Mouse (Mus musculus): ENCODE data around the gene Ndnf. TPM values are rescaled to one million over a fixed set of nuclear protein-coding genes. Genes with fewer than 3 reads are reported as not detected.

The Ndnf gene
- polyA plus RNA-seq, 1 experiment = not detected

GRCm38 (mm10) chr6:65662050-65662449 is 9.3 kb upstream of the Ndnf start:
- no peaks in the 10 kb centered on the region for H3K9me3 ChIP-seq (ENCODE audit: control insufficient read depth, low read length)
- H3K36me3 ChIP-seq (ENCODE audit: control insufficient read depth) = no peaks in the 10 kb centered on the region
- no peaks in the 10 kb centered on the region for H3K4me1 ChIP-seq (ENCODE audit: control insufficient read depth)
- H3K4me3 ChIP-seq (replicated peaks) = peak overlapping the region; percentile 41
- no peaks in the 10 kb centered on the region for H3K27me3 ChIP-seq (ENCODE audit: control insufficient read depth)
- no peak for TF ChIP-seq GATA1 (IDR thresholded peaks at IDR 0.05; ENCODE audit: low read length)
- TF ChIP-seq TAL1 (IDR thresholded peaks at IDR 0.05; ENCODE audit: low read length) = no peak

- Histone ChIP-seq H3K27me3 (ENCODE audit: control insufficient read depth) (no peaks in the 10 kb centered on the region; the same call in 1 of the 2 replicates), H3K4me1 (ENCODE audit: control insufficient read depth) (no peaks in the 10 kb centered on the region), H3K9me3 (ENCODE audit: control insufficient read depth, low read length) (no peaks in the 10 kb centered on the region), H3K4me3 (replicated peaks) (no peak overlapping the region), H3K36me3 (ENCODE audit: control insufficient read depth) (no peaks in the 10 kb centered on the region)
- TF ChIP-seq GATA1 (IDR thresholded peaks at IDR 0.05; ENCODE audit: low read length) (no peak), TAL1 (IDR thresholded peaks at IDR 0.05; ENCODE audit: low read length) (no peak)
Observed at GRCm38 (mm10) chr6:65663990-65664389, 7.4 kb upstream of the Ndnf start.

GRCm38 (mm10) chr6:65666295-65666694 is 5.1 kb upstream of the Ndnf start:
- Histone ChIP-seq H3K4me1 (ENCODE audit: control insufficient read depth) (no peaks in the 10 kb centered on the region), H3K9me3 (ENCODE audit: control insufficient read depth, low read length) (no peaks in the 10 kb centered on the region), H3K4me3 (replicated peaks) (no peak overlapping the region), H3K36me3 (ENCODE audit: control insufficient read depth) (no peaks in the 10 kb centered on the region), H3K27me3 (ENCODE audit: control insufficient read depth) (peaks cover 20% of the 10 kb centered on the region)
- TF ChIP-seq TAL1 (IDR thresholded peaks at IDR 0.05; ENCODE audit: low read length) = no peak

DNA sequence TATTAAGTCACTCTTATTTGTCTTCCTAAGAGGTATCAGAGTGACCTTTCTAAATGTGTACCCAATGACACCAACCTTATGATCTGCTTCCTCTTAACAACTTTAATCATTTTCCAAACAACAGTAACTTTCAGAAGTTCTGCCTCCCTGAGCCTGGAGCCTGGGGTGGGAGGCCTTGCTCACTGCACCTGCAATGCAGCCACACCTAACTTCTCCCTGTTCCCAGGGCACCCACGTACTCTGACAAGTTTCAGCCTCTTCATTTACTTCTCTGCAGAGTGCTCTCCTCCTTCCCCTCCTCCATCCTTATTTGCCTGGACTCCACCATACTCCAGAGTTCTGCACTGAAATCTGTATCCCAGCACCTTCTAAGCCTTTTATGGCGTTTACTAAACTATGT is 1.4 kb upstream of the Ndnf start:
- Histone ChIP-seq H3K4me1 (ENCODE audit: control insufficient read depth) (peaks cover 2% of the 10 kb centered on the region; the same call in 1 of the 2 replicates), H3K4me3 (replicated peaks) (no peak overlapping the region), H3K36me3 (ENCODE audit: control insufficient read depth) (no peaks in the 10 kb centered on the region), H3K9me3 (ENCODE audit: control insufficient read depth, low read length) (no peaks in the 10 kb centered on the region; the same call in 1 of the 2 replicates), H3K27me3 (ENCODE audit: control insufficient read depth) (peaks cover 56% of the 10 kb centered on the region)
- no peak for TF ChIP-seq TAL1 (IDR thresholded peaks at IDR 0.05; ENCODE audit: low read length)
- no peak for TF ChIP-seq GATA1 (IDR thresholded peaks at IDR 0.05; ENCODE audit: low read length)

GRCm38 (mm10) chr6:65670981-65671411 is 394 bp upstream of the Ndnf start:
- Histone ChIP-seq H3K9me3 (ENCODE audit: control insufficient read depth, low read length) (no peaks in the 10 kb centered on the region; the same call in 1 of the 2 replicates), H3K4me3 (replicated peaks) (no peak overlapping the region), H3K27me3 (ENCODE audit: control insufficient read depth) (peaks cover 60% of the 10 kb centered on the region), H3K36me3 (ENCODE audit: control insufficient read depth) (no peaks in the 10 kb centered on the region), H3K4me1 (ENCODE audit: control insufficient read depth) (peaks cover 2% of the 10 kb centered on the region; the same call in 1 of the 2 replicates)
- no peak for TF ChIP-seq GATA1 (IDR thresholded peaks at IDR 0.05; ENCODE audit: low read length)
- no peak for TF ChIP-seq TAL1 (IDR thresholded peaks at IDR 0.05; ENCODE audit: low read length)

DNA sequence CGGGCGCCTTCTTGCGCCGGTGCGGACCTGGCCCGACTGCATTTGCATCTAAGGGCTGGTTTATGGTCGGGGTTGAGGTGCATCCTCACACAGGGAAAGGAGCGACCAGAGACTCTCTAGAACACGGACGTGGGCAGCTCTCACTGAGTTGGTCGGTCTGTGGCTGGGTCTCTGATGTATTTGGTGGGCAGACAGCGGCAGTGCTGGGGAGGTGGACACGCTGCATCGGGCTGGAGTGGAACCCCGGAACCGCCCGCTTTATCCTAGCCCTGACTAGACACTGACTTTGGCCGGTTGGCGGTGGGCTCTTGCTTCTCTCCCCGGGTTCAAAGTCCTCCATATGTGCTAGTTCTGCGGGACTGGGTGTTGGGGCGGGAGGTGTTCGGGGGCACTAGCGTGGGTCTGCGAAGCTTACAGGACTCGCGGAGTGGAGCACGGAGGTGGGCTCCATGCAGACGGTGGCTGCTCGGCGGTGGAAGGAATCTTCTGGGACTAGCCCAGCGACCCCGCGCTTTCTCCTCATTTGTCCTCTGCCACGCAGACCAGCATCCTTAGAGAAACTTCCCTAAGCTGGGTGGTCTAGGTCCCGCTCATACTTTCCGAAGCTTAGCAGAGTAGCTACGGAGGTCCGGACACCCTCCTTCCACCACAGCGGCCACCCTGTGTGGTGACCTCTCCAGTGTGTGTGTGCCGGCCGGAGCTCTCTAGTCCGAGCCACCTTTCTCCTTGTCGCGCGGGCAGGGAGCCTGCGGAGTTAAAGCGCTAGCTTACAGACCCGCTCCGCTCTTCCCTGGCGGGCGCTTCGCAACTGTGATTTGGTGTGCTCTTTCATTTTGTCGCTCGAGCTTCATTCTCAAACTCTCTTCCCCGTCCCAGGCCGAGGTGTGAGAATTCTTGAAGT is 991 bp downstream of the Ndnf start:
- Histone ChIP-seq H3K36me3 (ENCODE audit: control insufficient read depth) (no peaks in the 10 kb centered on the region), H3K4me3 (replicated peaks) (no peak overlapping the region), H3K9me3 (ENCODE audit: control insufficient read depth, low read length) (no peaks in the 10 kb centered on the region; the same call in 1 of the 2 replicates), H3K27me3 (ENCODE audit: control insufficient read depth) (peaks cover 60% of the 10 kb centered on the region), H3K4me1 (ENCODE audit: control insufficient read depth) (peaks cover 2% of the 10 kb centered on the region; the same call in 1 of the 2 replicates)
- TF ChIP-seq GATA1 (IDR thresholded peaks at IDR 0.05; ENCODE audit: low read length) = no peak
- TF ChIP-seq TAL1 (IDR thresholded peaks at IDR 0.05; ENCODE audit: low read length) = no peak

DNA sequence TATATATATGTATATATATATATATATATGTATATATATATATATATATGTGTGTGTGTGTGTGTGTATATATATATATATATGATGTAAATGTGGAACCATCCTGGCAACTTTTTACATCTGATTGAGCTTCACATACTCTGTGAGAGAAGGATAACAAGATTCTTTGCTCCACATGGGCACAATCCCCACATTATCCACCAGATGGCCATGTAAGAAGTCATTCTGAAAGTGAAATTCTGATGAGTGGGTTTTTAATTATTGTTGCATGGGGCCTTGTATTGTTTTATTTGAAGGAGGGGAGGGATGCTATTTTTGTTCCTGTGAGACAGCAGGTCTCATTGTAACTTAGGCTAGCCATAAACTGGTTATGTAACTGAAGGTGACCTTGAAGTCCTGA is 22.5 kb downstream of the Ndnf start:
- no peaks in the 10 kb centered on the region for H3K36me3 ChIP-seq (ENCODE audit: control insufficient read depth)
- no peaks in the 10 kb centered on the region for H3K4me1 ChIP-seq (ENCODE audit: control insufficient read depth)
- TF ChIP-seq GATA1 (IDR thresholded peaks at IDR 0.05; ENCODE audit: low read length) (no peak), TAL1 (IDR thresholded peaks at IDR 0.05; ENCODE audit: low read length) (no peak)
- no peaks in the 10 kb centered on the region for H3K9me3 ChIP-seq (ENCODE audit: control insufficient read depth, low read length)
- no peak overlapping the region for H3K4me3 ChIP-seq (replicated peaks)
- no peaks in the 10 kb centered on the region for H3K27me3 ChIP-seq (ENCODE audit: control insufficient read depth)

GRCm38 (mm10) chr6:65720676-65721075 is 49.3 kb downstream of the Ndnf start:
- Histone ChIP-seq H3K36me3 (ENCODE audit: control insufficient read depth) (no peaks in the 10 kb centered on the region), H3K27me3 (ENCODE audit: control insufficient read depth) (no peaks in the 10 kb centered on the region), H3K4me3 (replicated peaks) (no peak overlapping the region), H3K4me1 (ENCODE audit: control insufficient read depth) (no peaks in the 10 kb centered on the region), H3K9me3 (ENCODE audit: control insufficient read depth, low read length) (no peaks in the 10 kb centered on the region)
- TF ChIP-seq TAL1 (IDR thresholded peaks at IDR 0.05; ENCODE audit: low read length) (no peak), GATA1 (IDR thresholded peaks at IDR 0.05; ENCODE audit: low read length) (no peak)

- TF ChIP-seq GATA1 (IDR thresholded peaks at IDR 0.05; ENCODE audit: low read length) = no peak
- no peak for TF ChIP-seq TAL1 (IDR thresholded peaks at IDR 0.05; ENCODE audit: low read length)
- Histone ChIP-seq H3K27me3 (ENCODE audit: control insufficient read depth) (no peaks in the 10 kb centered on the region), H3K36me3 (ENCODE audit: control insufficient read depth) (no peaks in the 10 kb centered on the region), H3K4me1 (ENCODE audit: control insufficient read depth) (no peaks in the 10 kb centered on the region), H3K4me3 (replicated peaks) (no peak overlapping the region), H3K9me3 (ENCODE audit: control insufficient read depth, low read length) (no peaks in the 10 kb centered on the region)
Observed at GRCm38 (mm10) chr6:65725677-65726076, 54.3 kb downstream of the Ndnf start.

Data from erythroblast, embryonic 14.5 days (primary cell).